Mouse (Mus musculus) MEL (cell line): ENCODE data around the gene Cfap36. TPM values are rescaled to one million over a fixed set of nuclear protein-coding genes. Genes with fewer than 3 reads are reported as not detected.

Source experiments
- DNase-seq: peaks from one replicate; pipeline ENCODE4 v3.0.0; 2011; ENCODE audit warnings: low read depth, low spot score
- H3K27ac ChIP-seq: 2 replicates; pipeline ENCODE4 v1.5.1; 2012; ENCODE audit warnings: low read depth, mild to moderate bottlenecking, control low read depth, low read length, moderate library complexity; ENCODE audit not compliant: control insufficient read depth
- H3K27me3 ChIP-seq, 2 experiments: fragments of 150-350 bp in 1 of 2; sonication (generic) in 1 of 2; 2 replicates each; pipeline ENCODE4 v1.6.1; 2012; ENCODE audit warnings: low read length in 2 of 2, mild to moderate bottlenecking in 2 of 2, improper control_type of control experiment in 1 of 2, moderate library complexity in 1 of 2; ENCODE audit not compliant: insufficient read depth in 2 of 2, control insufficient read depth in 1 of 2
- H3K36me3 ChIP-seq, 2 experiments: 2 replicates each; pipeline ENCODE4 v1.6.1; 2012 to 2014; ENCODE audit warnings: low read length in 2 of 2, improper control_type of control experiment in 1 of 2, inconsistent platforms in 1 of 2, mild to moderate bottlenecking in 1 of 2; ENCODE audit not compliant: insufficient read depth in 2 of 2, control insufficient read depth in 1 of 2
- H3K4me1 ChIP-seq, 2 experiments: fragments of 150-350 bp in 1 of 2; sonication (generic) in 1 of 2; 2 replicates each; pipeline ENCODE4 v1.6.1; 2012; ENCODE audit warnings: low read length in 2 of 2, improper control_type of control experiment in 1 of 2, mild to moderate bottlenecking in 1 of 2; ENCODE audit not compliant: insufficient read depth in 2 of 2, control insufficient read depth in 1 of 2
- H3K4me3 ChIP-seq, 2 experiments: fragments of 150-350 bp in 1 of 2; sonication (generic) in 1 of 2; 2 replicates each; pipeline ENCODE4 v1.5.1; 2012; ENCODE audit warnings: low read depth in 2 of 2, low read length in 2 of 2, mild to moderate bottlenecking in 2 of 2, moderate library complexity in 2 of 2, control low read depth in 1 of 2, improper control_type of control experiment in 1 of 2; ENCODE audit not compliant: control insufficient read depth in 1 of 2, insufficient read depth in 1 of 2
- H3K79me2 ChIP-seq: 2 replicates; pipeline ENCODE4 v1.6.1; 2012; ENCODE audit warnings: mild to moderate bottlenecking, low read length, moderate library complexity; ENCODE audit not compliant: control insufficient read depth, poor library complexity, insufficient read depth
- H3K9ac ChIP-seq: 2 replicates; pipeline ENCODE4 v1.6.1; 2012; ENCODE audit warnings: low read depth, mild to moderate bottlenecking, control low read depth, low read length, moderate library complexity; ENCODE audit not compliant: control insufficient read depth, poor library complexity, severe bottlenecking
- H3K9me3 ChIP-seq: fragments of 150-350 bp; sonication (generic); replicated peaks from 2 replicates; pipeline ENCODE4 v1.6.1; 2012; ENCODE audit warnings: mild to moderate bottlenecking, low read length, improper control_type of control experiment, moderate library complexity; ENCODE audit not compliant: insufficient read depth
- BHLHE40 ChIP-seq: IDR thresholded peaks from 2 replicates; pipeline ENCODE4 v1.6.1; 2012; ENCODE audit warnings: low read depth, mild to moderate bottlenecking, inconsistent platforms, low read length, improper control_type of control experiment, borderline replicate concordance
- CHD1 ChIP-seq: IDR thresholded peaks from 2 replicates; pipeline ENCODE4 v1.6.1; 2012; ENCODE audit warnings: low read depth, mild to moderate bottlenecking, inconsistent platforms, low read length, improper control_type of control experiment
- ELF1 ChIP-seq: IDR thresholded peaks from 2 replicates; pipeline ENCODE4 v1.6.1; 2014; ENCODE audit warnings: low read depth, mild to moderate bottlenecking, inconsistent platforms, low read length, improper control_type of control experiment, moderate library complexity
- EP300 ChIP-seq, 2 experiments: IDR thresholded peaks; 2 replicates each; pipeline ENCODE4 v1.6.1; 2011; ENCODE audit warnings: improper control_type of control experiment in 2 of 2, low read length in 2 of 2, low read depth in 1 of 2, mild to moderate bottlenecking in 1 of 2
- ETS1 ChIP-seq: IDR thresholded peaks from 2 replicates; pipeline ENCODE4 v1.6.1; 2012; ENCODE audit warnings: low read depth, mild to moderate bottlenecking, inconsistent platforms, low read length, improper control_type of control experiment, moderate library complexity
- GABPA ChIP-seq: IDR thresholded peaks from 2 replicates; pipeline ENCODE4 v1.6.1; 2012; ENCODE audit warnings: low read depth, mild to moderate bottlenecking, inconsistent platforms, low read length, improper control_type of control experiment, moderate library complexity
- GATA1 ChIP-seq: IDR thresholded peaks from 2 replicates; pipeline ENCODE4 v1.6.1; 2011; ENCODE audit warnings: low read depth, low read length, improper control_type of control experiment
- HCFC1 ChIP-seq: IDR thresholded peaks from 2 replicates; pipeline ENCODE4 v1.6.1; 2012; ENCODE audit warnings: low read depth, mild to moderate bottlenecking, inconsistent platforms, low read length, improper control_type of control experiment, moderate library complexity
- JUND ChIP-seq: IDR thresholded peaks from 2 replicates; pipeline ENCODE4 v1.6.1; 2011; ENCODE audit warnings: low read depth, mild to moderate bottlenecking, improper control_type of control experiment, low read length
- KAT2A ChIP-seq: conservative IDR thresholded peaks from 2 replicates; pipeline ENCODE4 v1.6.1; 2012; ENCODE audit warnings: low read depth, low read length, improper control_type of control experiment, inconsistent platforms
- MAFK ChIP-seq: IDR thresholded peaks from 2 replicates; pipeline ENCODE4 v1.6.1; 2011; ENCODE audit warnings: low read depth, mild to moderate bottlenecking, low read length, improper control_type of control experiment, borderline replicate concordance
- MAX ChIP-seq: IDR thresholded peaks from 2 replicates; pipeline ENCODE4 v1.6.1; 2011; ENCODE audit warnings: low read length, improper control_type of control experiment
- MXI1 ChIP-seq: IDR thresholded peaks from 2 replicates; pipeline ENCODE4 v1.6.1; 2011; ENCODE audit warnings: mild to moderate bottlenecking, low read depth, low read length, improper control_type of control experiment
- MYB ChIP-seq: IDR thresholded peaks from 2 replicates; pipeline ENCODE4 v1.6.1; 2011; ENCODE audit warnings: mild to moderate bottlenecking, low read depth, low read length, improper control_type of control experiment
- MYC ChIP-seq: IDR thresholded peaks from 2 replicates; pipeline ENCODE4 v1.6.1; 2011; ENCODE audit warnings: low read depth, mild to moderate bottlenecking, low read length, improper control_type of control experiment, moderate library complexity
- NELFE ChIP-seq: IDR thresholded peaks from 2 replicates; pipeline ENCODE4 v1.6.1; 2011; ENCODE audit warnings: low read depth, low read length, improper control_type of control experiment
- NRF1 ChIP-seq: IDR thresholded peaks from 2 replicates; pipeline ENCODE4 v1.6.1; 2014; ENCODE audit warnings: low read depth, mild to moderate bottlenecking, inconsistent platforms, low read length, improper control_type of control experiment, moderate library complexity; ENCODE audit not compliant: poor library complexity, insufficient read depth, severe bottlenecking
- POLR2AphosphoS2 ChIP-seq: IDR thresholded peaks from 2 replicates; pipeline ENCODE4 v1.6.1; 2011; ENCODE audit warnings: low read length, improper control_type of control experiment
- RAD21 ChIP-seq: IDR thresholded peaks from 2 replicates; pipeline ENCODE4 v1.6.1; 2011; ENCODE audit warnings: mild to moderate bottlenecking, low read depth, low read length, improper control_type of control experiment
- SIN3A ChIP-seq: IDR thresholded peaks from 2 replicates; pipeline ENCODE4 v1.6.1; 2012; ENCODE audit warnings: low read length, improper control_type of control experiment, inconsistent platforms
- TAL1 ChIP-seq: IDR thresholded peaks from 2 replicates; pipeline ENCODE4 v1.6.1; 2012; ENCODE audit warnings: mild to moderate bottlenecking, inconsistent platforms, low read length, moderate library complexity, mixed read lengths
- TBP ChIP-seq: IDR thresholded peaks from 2 replicates; pipeline ENCODE4 v1.8.0; 2011; ENCODE audit warnings: low read depth, low read length, improper control_type of control experiment
- TCF12 ChIP-seq: IDR thresholded peaks from 2 replicates; pipeline ENCODE4 v1.6.1; 2014; ENCODE audit warnings: low read depth, mild to moderate bottlenecking, inconsistent platforms, low read length, improper control_type of control experiment, moderate library complexity
- UBTF ChIP-seq: IDR thresholded peaks from 2 replicates; pipeline ENCODE4 v1.6.1; 2012; ENCODE audit warnings: low read depth, mild to moderate bottlenecking, inconsistent platforms, low read length, improper control_type of control experiment, moderate library complexity, borderline replicate concordance; ENCODE audit not compliant: insufficient read depth
- USF2 ChIP-seq, 2 experiments: IDR thresholded peaks; 2 replicates each; pipeline ENCODE4 v1.6.1; 2011 to 2012; ENCODE audit warnings: improper control_type of control experiment in 2 of 2, low read length in 2 of 2, borderline replicate concordance in 1 of 2, inconsistent platforms in 1 of 2, low read depth in 1 of 2, mild to moderate bottlenecking in 1 of 2; ENCODE audit not compliant: insufficient read depth in 1 of 2
- ZC3H11A ChIP-seq: IDR thresholded peaks from 2 replicates; pipeline ENCODE4 v1.6.1; 2012; ENCODE audit warnings: low read depth, mild to moderate bottlenecking, inconsistent platforms, low read length, improper control_type of control experiment
- polyA plus RNA-seq, 2 experiments: library from polyadenylated mRNA; stranded (reverse) in 1 of 2; unstranded in 1 of 2; fragments of >175 nt in 1 of 2; fragments of >200 nt in 1 of 2; gene quantifications; 2 replicates each; pipeline versions ENCODE4 v1.2.1 to v1.2.4; 2012; ENCODE audit warnings: low replicate concordance in 2 of 2, low read depth in 1 of 2; ENCODE audit not compliant: insufficient read length in 2 of 2, insufficient read depth in 1 of 2, missing spikeins in 1 of 2
- total RNA-seq: library from RNA; depleted of rRNA; stranded (reverse); fragments of 300-350 nt; gene quantifications from 2 replicates; pipeline ENCODE4 v1.2.3, GENCODE M21; 2012

Cfap36 gene
- total and polyA plus RNA-seq, 3 experiments, result 17.8 to 18.8 TPM; not detected in 1

DNA sequence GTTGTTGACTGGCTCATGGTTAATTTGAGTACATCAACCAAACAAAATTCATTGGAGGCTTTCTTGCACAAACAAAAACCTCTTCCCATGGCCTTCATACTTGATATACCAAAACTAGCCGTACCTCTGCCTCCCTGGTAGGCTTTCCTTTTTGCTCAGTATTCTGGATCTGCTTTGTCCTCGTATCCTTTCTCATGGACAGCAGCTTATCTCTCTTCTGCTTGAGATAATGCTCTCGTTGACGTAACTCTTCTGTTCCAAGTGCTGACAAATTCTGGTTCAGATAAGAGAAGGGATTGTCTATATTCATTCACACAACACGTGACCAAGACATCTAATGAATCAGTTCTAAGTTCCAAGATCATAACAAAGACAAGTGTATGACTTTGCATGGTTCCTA is 24.9 kb downstream of the Cfap36 start:
- no peak for DNase-seq
- Histone ChIP-seq H3K36me3 (peaks cover 10 to 77% of the 10 kb centered on the region in 2 experiments), H3K9ac (no peak overlapping the region), H3K27ac (no peak overlapping the region), H3K27me3 (no peaks in the 10 kb centered on the region), H3K79me2 (no peaks in the 10 kb centered on the region; the same call in 1 of the 2 replicates)
- TF ChIP-seq GATA1 (peak; percentile 78), RAD21 (no peak)
- TF ChIP-seq, all 39 proteins: peak for 1
- Histone ChIP-seq H3K4me1 (peaks cover 0 to 5% of the 10 kb centered on the region in 2 experiments; a peak in 2 of 4 replicates), H3K4me3 (no peak overlapping the region), H3K9me3 (no peaks in the 10 kb centered on the region)

DNA sequence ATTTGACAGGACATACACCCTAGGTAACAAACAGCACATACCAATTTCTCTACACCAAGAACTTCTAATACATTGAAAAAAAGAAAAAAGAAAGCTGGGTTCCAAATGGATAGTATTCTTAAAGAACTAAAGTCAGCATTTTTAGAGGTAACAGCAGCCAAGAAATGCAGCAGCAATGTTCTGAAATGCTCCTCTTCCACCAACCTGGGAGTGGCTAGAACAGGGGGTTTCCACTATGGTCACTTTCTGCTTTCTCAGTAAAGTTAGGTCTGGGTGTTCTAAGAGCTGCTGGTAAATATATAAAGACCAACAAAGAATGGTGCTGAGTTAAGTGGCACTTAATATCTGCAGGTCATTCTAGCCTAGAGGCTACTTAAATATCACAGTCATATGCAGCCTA is 28.2 kb downstream of the Cfap36 start:
- Histone ChIP-seq H3K27ac (no peak overlapping the region), H3K79me2 (no peaks in the 10 kb centered on the region; the same call in 1 of the 2 replicates)
- no peak for TF ChIP-seq BHLHE40
- TF ChIP-seq POLR2AphosphoS2, result no peak
- no peak for TF ChIP-seq TCF12
- TF ChIP-seq TBP, result no peak
- TF ChIP-seq NRF1, result no peak
- no peak for TF ChIP-seq ELF1
- no peak for TF ChIP-seq SIN3A
- no peak for TF ChIP-seq HCFC1
- TF ChIP-seq CHD1, result no peak
- TF ChIP-seq ETS1, result no peak
- TF ChIP-seq GABPA, result no peak
- TF ChIP-seq EP300 (IDR thresholded peaks at IDR 0.05; ENCODE audit: low read depth in 1 of 2, low read length in 2 of 2), result no peak
- TF ChIP-seq MYB, result no peak
- TF ChIP-seq GATA1, result no peak

DNA sequence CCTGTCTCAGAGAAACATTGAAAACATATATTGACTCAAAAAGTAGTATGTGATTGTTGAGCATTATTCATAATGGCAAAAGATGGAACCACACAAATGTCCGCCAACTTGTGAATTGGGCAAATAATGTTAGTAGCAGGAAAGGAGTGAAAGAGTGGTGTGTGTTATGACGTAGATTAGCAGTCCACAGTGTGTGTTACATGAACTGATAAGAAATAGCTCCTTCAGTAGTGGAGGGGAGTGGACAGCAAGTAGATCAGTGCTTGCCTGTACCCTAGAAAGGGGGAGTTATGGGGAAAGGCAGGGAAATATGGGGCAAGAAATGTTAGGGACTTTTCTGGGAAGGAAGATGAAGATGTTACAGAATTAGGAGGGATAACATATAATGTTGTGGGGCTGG is 31.0 kb downstream of the Cfap36 start:
- peak; percentile 40 for DNase-seq

More for the DNA sequence above, 28.2 kb downstream of the Cfap36 start:
- peaks cover 0 to 5% of the 10 kb centered on the region in 2 experiments; a peak in 2 of 4 replicates for H3K4me1 ChIP-seq
- no peaks in the 10 kb centered on the region for H3K27me3 ChIP-seq
- no peak overlapping the region for H3K9ac ChIP-seq
- peaks cover 24 to 77% of the 10 kb centered on the region in 2 experiments for H3K36me3 ChIP-seq
- DNase-seq, result no peak
- no peaks in the 10 kb centered on the region for H3K9me3 ChIP-seq
- no peak overlapping the region for H3K4me3 ChIP-seq

More for the DNA sequence above, 31.0 kb downstream of the Cfap36 start:
- no peaks in the 10 kb centered on the region for H3K4me1 ChIP-seq
- no peak overlapping the region for H3K27ac ChIP-seq
- no peaks in the 10 kb centered on the region; the same call in 1 of the 2 replicates for H3K79me2 ChIP-seq
- no peak overlapping the region for H3K4me3 ChIP-seq
- H3K9ac ChIP-seq, result no peak overlapping the region
- no peaks in the 10 kb centered on the region for H3K9me3 ChIP-seq
- peaks cover 14 to 80% of the 10 kb centered on the region in 2 experiments for H3K36me3 ChIP-seq
- H3K27me3 ChIP-seq, result no peaks in the 10 kb centered on the region
- peak; percentile 32; the same call in 1 of the 2 replicates for TF ChIP-seq TCF12
- TF ChIP-seq UBTF, result no peak
- TF ChIP-seq GATA1, result peak; percentile 48
- TF ChIP-seq EP300 (IDR thresholded peaks at IDR 0.05; ENCODE audit: low read depth in 1 of 2, low read length in 2 of 2), result 0 out of 4 replicates have a peak, but pooled peaks of 1 of the 2 experiments have one; percentile 11
- TF ChIP-seq ELF1, result no peak
- TF ChIP-seq TAL1, result peak; percentile 23
- TF ChIP-seq HCFC1, result no peak
- TF ChIP-seq MXI1, result no peak
- TF ChIP-seq JUND, result no peak
- TF ChIP-seq ZC3H11A, result no peak
- no peak for TF ChIP-seq POLR2AphosphoS2
- TF ChIP-seq MYC, result no peak
- no peak for TF ChIP-seq KAT2A
- TF ChIP-seq MAFK, result no peak
- no peak for TF ChIP-seq NELFE
- TF ChIP-seq MAX, result no peak
- TF ChIP-seq SIN3A, result no peak
- TF ChIP-seq USF2 (IDR thresholded peaks at IDR 0.05; ENCODE audit: borderline replicate concordance in 1 of 2, insufficient read depth in 1 of 2, low read depth in 1 of 2, low read length in 2 of 2), result no peak
